Mouse (Mus musculus) macrophage (primary cell): ENCODE data around the gene Cdon. TPM values are rescaled to one million over a fixed set of nuclear protein-coding genes. Genes with fewer than 3 reads are reported as not detected.
"Not testable (repeated sequence)": the region's sequence is repeated elsewhere in the genome, so short reads cannot be mapped to it uniquely, and the experiment has no call there.

Experiments used
- H3K27ac ChIP-seq: fragments of 350-480 bp; formaldehyde crosslinking; 2 replicates; pipeline ENCODE4 v1.9.0; 2021
- H3K36me3 ChIP-seq: fragments of 350-480 bp; formaldehyde crosslinking; 2 replicates; pipeline ENCODE4 v1.9.0; 2021; ENCODE audit errors: inconsistent target
- H3K4me3 ChIP-seq: fragments of 350-480 bp; formaldehyde crosslinking; 2 replicates; pipeline ENCODE4 v1.9.0; 2021; ENCODE audit errors: inconsistent target
- H3K79me2 ChIP-seq: fragments of 350-480 bp; formaldehyde crosslinking; 2 replicates; pipeline ENCODE4 v1.9.0; 2021; ENCODE audit errors: inconsistent target
- WGBS: methylation state at CpG from one replicate; pipeline ENCODE4 v1.1.7; 2026; ENCODE audit warnings: inconsistent platforms; ENCODE audit not compliant: missing documents; 5-methylcytosine and 5-hydroxymethylcytosine counted together
- polyA plus RNA-seq: library from polyadenylated mRNA; stranded (reverse); fragments of 250-400 nt; gene quantifications from 3 replicates; pipeline ENCODE4 v1.2.4, GENCODE M21; 2018; ENCODE audit warnings: inconsistent platforms

Gene Cdon
- polyA plus RNA-seq, 1 experiment from 2014 or later, result 0.14 TPM

- Histone ChIP-seq H3K4me3 (no peak overlapping the region), H3K36me3 (no peaks in the 10 kb centered on the region), H3K79me2 (no peaks in the 10 kb centered on the region), H3K27ac (no peak overlapping the region)
- WGBS, result 17% methylated on average over 4 of the region's 4 CpGs
Measured at GRCm38 (mm10) chr9:35422405-35422941, 1.5 kb downstream of the Cdon start.

- Histone ChIP-seq H3K4me3 (no peak overlapping the region), H3K27ac (no peak overlapping the region), H3K79me2 (no peaks in the 10 kb centered on the region), H3K36me3 (no peaks in the 10 kb centered on the region)
- 36% methylated on average over 4 of the region's 4 CpGs for WGBS
Measured at GRCm38 (mm10) chr9:35423265-35423664, 2.3 kb downstream of the Cdon start.

GRCm38 (mm10) chr9:35424671-35425070 lies 3.7 kb downstream of the Cdon start:
- Histone ChIP-seq H3K4me3 (no peak overlapping the region), H3K79me2 (no peaks in the 10 kb centered on the region), H3K27ac (no peak overlapping the region), H3K36me3 (no peaks in the 10 kb centered on the region)
- WGBS, result 86% methylated on average over 8 of the region's 8 CpGs

- no peaks in the 10 kb centered on the region for H3K79me2 ChIP-seq
- H3K36me3 ChIP-seq, result no peaks in the 10 kb centered on the region
- WGBS, result 94% methylated on average over 8 of the region's 8 CpGs
- no peak overlapping the region for H3K27ac ChIP-seq
- no peak overlapping the region for H3K4me3 ChIP-seq
Measured at GRCm38 (mm10) chr9:35430476-35430875, 9.5 kb downstream of the Cdon start.

GRCm38 (mm10) chr9:35431396-35431795 lies 10.5 kb downstream of the Cdon start:
- Histone ChIP-seq H3K36me3 (no peaks in the 10 kb centered on the region), H3K27ac (no peak overlapping the region), H3K79me2 (no peaks in the 10 kb centered on the region), H3K4me3 (no peak overlapping the region)
- WGBS, result 94% methylated on average over 6 of the region's 6 CpGs

- 83% methylated on average over 2 of the region's 3 CpGs for WGBS
- H3K4me3 ChIP-seq, H3K79me2 ChIP-seq, H3K27ac ChIP-seq, H3K36me3 ChIP-seq: not testable (repeated sequence)
Measured at GRCm38 (mm10) chr9:35432717-35433297, 11.9 kb downstream of the Cdon start.

- H3K36me3 ChIP-seq, result no peaks in the 10 kb centered on the region
- no peak overlapping the region for H3K27ac ChIP-seq
- WGBS, result 89% methylated on average over 3 of the region's 3 CpGs
- no peaks in the 10 kb centered on the region for H3K79me2 ChIP-seq
- no peak overlapping the region for H3K4me3 ChIP-seq
Measured at GRCm38 (mm10) chr9:35434340-35434739, 13.4 kb downstream of the Cdon start.

- no peak overlapping the region for H3K4me3 ChIP-seq
- no peaks in the 10 kb centered on the region for H3K79me2 ChIP-seq
- WGBS, result 93% methylated on average over 8 of the region's 9 CpGs
- H3K36me3 ChIP-seq, result no peaks in the 10 kb centered on the region
- no peak overlapping the region for H3K27ac ChIP-seq
Measured at GRCm38 (mm10) chr9:35435565-35435964, 14.6 kb downstream of the Cdon start.

GRCm38 (mm10) chr9:35438286-35439061 lies 17.5 kb downstream of the Cdon start:
- no peaks in the 10 kb centered on the region for H3K79me2 ChIP-seq
- no peak overlapping the region for H3K4me3 ChIP-seq
- H3K36me3 ChIP-seq, result no peaks in the 10 kb centered on the region
- H3K27ac ChIP-seq, result no peak overlapping the region
- WGBS, result 92% methylated on average over 8 of the region's 8 CpGs

GRCm38 (mm10) chr9:35439062-35439442 lies 18.1 kb downstream of the Cdon start:
- Histone ChIP-seq H3K27ac (no peak overlapping the region), H3K4me3 (no peak overlapping the region), H3K36me3 (no peaks in the 10 kb centered on the region), H3K79me2 (no peaks in the 10 kb centered on the region)
- 80% methylated on average over 6 of the region's 6 CpGs for WGBS

- H3K27ac ChIP-seq, result no peak overlapping the region
- no peaks in the 10 kb centered on the region for H3K36me3 ChIP-seq
- no peaks in the 10 kb centered on the region for H3K79me2 ChIP-seq
- no peak overlapping the region for H3K4me3 ChIP-seq
Measured at GRCm38 (mm10) chr9:35439754-35440153, 18.8 kb downstream of the Cdon start.

GRCm38 (mm10) chr9:35442476-35442875 lies 21.5 kb downstream of the Cdon start:
- Histone ChIP-seq H3K4me3 (no peak overlapping the region), H3K27ac (no peak overlapping the region), H3K79me2 (no peaks in the 10 kb centered on the region), H3K36me3 (no peaks in the 10 kb centered on the region)
- 93% methylated on average over 5 of the region's 5 CpGs for WGBS

- Histone ChIP-seq H3K36me3 (no peaks in the 10 kb centered on the region), H3K79me2 (no peaks in the 10 kb centered on the region), H3K27ac (no peak overlapping the region), H3K4me3 (no peak overlapping the region)
- 92% methylated on average over 13 of the region's 13 CpGs for WGBS
Measured at GRCm38 (mm10) chr9:35443618-35444511, 22.9 kb downstream of the Cdon start.

- WGBS, result 75% methylated on average over 8 of the region's 8 CpGs
- no peak overlapping the region for H3K4me3 ChIP-seq
- no peaks in the 10 kb centered on the region for H3K79me2 ChIP-seq
- H3K27ac ChIP-seq, result no peak overlapping the region
- H3K36me3 ChIP-seq, result no peaks in the 10 kb centered on the region
Measured at GRCm38 (mm10) chr9:35444512-35444886, 23.6 kb downstream of the Cdon start.

GRCm38 (mm10) chr9:35446916-35447315 lies 26.0 kb downstream of the Cdon start:
- 76% methylated on average over 4 of the region's 4 CpGs for WGBS

More at GRCm38 (mm10) chr9:35446916-35447315, 26.0 kb downstream of the Cdon start:
- H3K27ac ChIP-seq, result no peak overlapping the region
- no peaks in the 10 kb centered on the region for H3K36me3 ChIP-seq
- no peak overlapping the region for H3K4me3 ChIP-seq
- no peaks in the 10 kb centered on the region for H3K79me2 ChIP-seq
